Mouse (Mus musculus): Measurements from ENCODE around the gene Znhit2.

- TF ChIP-seq CTCF (IDR thresholded peaks at IDR 0.05; ENCODE audit: extremely low read depth, insufficient read depth, low read length) (no peak), POLR2A (IDR thresholded peaks at IDR 0.05; ENCODE audit: extremely low read depth, insufficient read depth, low read length) (no peak)
These were observed 41.3 kb downstream of the Znhit2 start for GRCm38 (mm10) chr19:6102169-6102853.

Measured in cortical plate, adult 2 months (tissue).